Comparison of ENCODE assay signal across 13 mouse cellular contexts in genomic region chrX:77796916-77797315, GRCm38 (mm10). TPM values are rescaled to one million over a fixed set of nuclear protein-coding genes. Genes with fewer than 3 reads are reported as not detected.
DNase-seq lines count a peak whose midpoint lies in the region; ATAC-seq and TF ChIP-seq lines count a peak whose summit lies in the region.
"Had no signal": no experiment of that assay in that cellular context is flagged by ENCODE, and none has a peak within 500 bp of the region (broad histone marks: within the 10 kb centered on the region; RNA-seq: fewer than 3 reads in every experiment).

No protein-coding gene starts in this region.

- no peak overlapping the region for H3K27ac ChIP-seq in heart, embryonic 15.5 days
- H3K27ac ChIP-seq in heart, embryonic 10.5 days = no peak overlapping the region
- H3K27ac ChIP-seq in CH12.LX (ENCODE audit: insufficient read depth, low read depth) = peak overlapping the region; percentile 83; the same call in 1 of the 2 replicates
- H3K27ac ChIP-seq in forebrain, embryonic 15.5 days (replicated peaks) = no peak overlapping the region
- peak overlapping the region; percentile 75 for H3K27ac ChIP-seq in macrophage

- peaks cover 3% of the 10 kb centered on the region; the same call in 1 of the 2 replicates for H3K4me1 ChIP-seq in heart, embryonic 15.5 days (replicated peaks)
- 0 out of 2 replicates have a peak, but pooled peaks cover 5% of the 10 kb centered on the region for H3K4me1 ChIP-seq in heart, embryonic 10.5 days
- H3K4me1 ChIP-seq in CH12.LX (ENCODE audit: control insufficient read depth in 1 of 2, insufficient read depth in 2 of 2) = peaks cover 33 to 47% of the 10 kb centered on the region in 2 experiments
- peaks cover 16% of the 10 kb centered on the region for H3K4me1 ChIP-seq in forebrain, embryonic 15.5 days

- no peak for DNase-seq in heart, embryonic 10.5 days (ENCODE audit: low spot score)
- no peak for DNase-seq in CH12.LX (ENCODE audit: extremely low read depth)
- DNase-seq in adrenal gland, postnatal 36 days = no peak
- no peak for DNase-seq in adrenal gland, postnatal 25 days
- DNase-seq: cerebellum, postnatal 14 days; thymus, adult 2 months had no signal

- ATAC-seq in heart, embryonic 15.5 days (replicated peaks; ENCODE audit: insufficient number of reproducible peaks, insufficient read depth, low FRiP score, low read depth) = no peak
- no peak for ATAC-seq in forebrain, embryonic 15.5 days (replicated peaks)
- ATAC-seq in activated CD4-positive, CD25-positive, alpha-beta regulatory T cell, adult 4 months = no peak

- H3K27me3 ChIP-seq in heart, embryonic 15.5 days = no peaks in the 10 kb centered on the region
- H3K27me3 ChIP-seq in heart, embryonic 10.5 days (ENCODE audit: insufficient read depth, poor library complexity, severe bottlenecking) = no peaks in the 10 kb centered on the region
- H3K27me3 ChIP-seq in CH12.LX (replicated peaks) = no peaks in the 10 kb centered on the region
- no peaks in the 10 kb centered on the region for H3K27me3 ChIP-seq in forebrain, embryonic 15.5 days

- dilution Hi-C loops in CH12.LX (cut with MboI; ENCODE audit: extremely low pct_ligation_motif_present, extremely low pct_unique_long_range_greater_than_20kb, low sequenced_read_pairs) = no loop called here

- TF ChIP-seq EP300 in CH12.LX (IDR thresholded peaks at IDR 0.05; ENCODE audit: low read length) = no peak

- in situ Hi-C loops in CH12.LX (cut with MboI; ENCODE audit: low pct_ligation_motif_present, low pct_unique_long_range_greater_than_20kb, low sequenced_read_pairs) = loop anchor here (10.0 kb wide), 1 partner anchor 52 kb away; no protein-coding TSS in a partner anchor

- H3K4me3 ChIP-seq in heart, embryonic 15.5 days = no peak overlapping the region
- no peak overlapping the region; the same call in 1 of the 2 replicates for H3K4me3 ChIP-seq in heart, embryonic 10.5 days
- H3K4me3 ChIP-seq in CH12.LX (replicated peaks in 1 of 3; ENCODE audit: low read depth in 2 of 3, low read length in 2 of 3, poor library complexity in 1 of 3) (no peak overlapping the region), macrophage (ENCODE audit: inconsistent target) (no peak overlapping the region)
- peak overlapping the region; percentile 65 for H3K4me3 ChIP-seq in forebrain, embryonic 15.5 days

- H3K79me2 ChIP-seq in CH12.LX (replicated peaks; ENCODE audit: control insufficient read depth, extremely low read depth, insufficient read depth, poor library complexity, severe bottlenecking) (peaks cover 28% of the 10 kb centered on the region), macrophage (ENCODE audit: inconsistent target) (peaks cover 36% of the 10 kb centered on the region)

- no peaks in the 10 kb centered on the region for H3K9me3 ChIP-seq in heart, embryonic 15.5 days (replicated peaks)
- no peaks in the 10 kb centered on the region for H3K9me3 ChIP-seq in heart, embryonic 10.5 days
- H3K9me3 ChIP-seq in CH12.LX (replicated peaks; ENCODE audit: low read length) = no peaks in the 10 kb centered on the region
- H3K9me3 ChIP-seq in forebrain, embryonic 15.5 days = no peaks in the 10 kb centered on the region

- no peak for TF ChIP-seq POLR2A in CH12.LX (IDR thresholded peaks at IDR 0.05; ENCODE audit: low read depth, low read length)

- H3K4me2 ChIP-seq in heart, embryonic 15.5 days = peak overlapping the region; percentile 74
- peak overlapping the region; percentile 15; the same call in 1 of the 2 replicates for H3K4me2 ChIP-seq in CH12.LX (ENCODE audit: insufficient read depth, low read depth, poor library complexity, severe bottlenecking)
- peak overlapping the region; percentile 56 for H3K4me2 ChIP-seq in forebrain, embryonic 15.5 days (replicated peaks)

- peak in 1 of 2 experiments; percentile 39; a peak in 2 of 4 replicates for TF ChIP-seq CTCF in CH12.LX (conservative IDR thresholded peaks at IDR 0.05 in 1 of 2, IDR thresholded peaks at IDR 0.05 in 1 of 2; ENCODE audit: low read depth in 2 of 2, low read length in 2 of 2)

- no peak; the same call in 1 of the 2 replicates for TF ChIP-seq RAD21 in CH12.LX (IDR thresholded peaks at IDR 0.05; ENCODE audit: low read depth, low read length)

- 55% methylated on average over 1 of the region's 1 CpGs for WGBS in heart, embryonic 15.5 days
- WGBS in heart, embryonic 10.5 days = 58% methylated on average over 1 of the region's 1 CpGs
- WGBS in forebrain, embryonic 15.5 days = 66% methylated on average over 1 of the region's 1 CpGs
- WGBS in macrophage (ENCODE audit: missing documents) = 75% methylated on average over 1 of the region's 1 CpGs

- H3K36me3 ChIP-seq in heart, embryonic 15.5 days = no peaks in the 10 kb centered on the region
- H3K36me3 ChIP-seq in heart, embryonic 10.5 days = no peaks in the 10 kb centered on the region
- peaks cover 0 to 5% of the 10 kb centered on the region in 2 experiments for H3K36me3 ChIP-seq in CH12.LX (replicated peaks in 1 of 2; ENCODE audit: control insufficient read depth in 1 of 2, insufficient read depth in 1 of 2, low read length in 1 of 2)
- H3K36me3 ChIP-seq in forebrain, embryonic 15.5 days = no peaks in the 10 kb centered on the region
- no peaks in the 10 kb centered on the region for H3K36me3 ChIP-seq in macrophage (ENCODE audit: inconsistent target)

- no peak overlapping the region for H3K9ac ChIP-seq in heart, embryonic 15.5 days
- no peak overlapping the region for H3K9ac ChIP-seq in CH12.LX (ENCODE audit: insufficient read depth, low read depth)
- H3K9ac ChIP-seq in forebrain, embryonic 15.5 days (replicated peaks) = no peak overlapping the region

TF ChIP-seq in CH12.LX, 34 proteins besides CTCF, POLR2A, EP300 and RAD21:
- TF ChIP-seq IRF4 (IDR thresholded peaks at IDR 0.05; ENCODE audit: low read depth, low read length) (peak; percentile 23; the same call in 1 of the 2 replicates), MYC (IDR thresholded peaks at IDR 0.05; ENCODE audit: low read depth, low read length) (no peak), CHD2 (IDR thresholded peaks at IDR 0.05; ENCODE audit: low read length) (no peak), ETS1 (conservative IDR thresholded peaks at IDR 0.05; ENCODE audit: low read depth, low read length) (0 out of 2 replicates have a peak, but pooled peaks have one; percentile 13)

RNA-seq across cellular contexts. Expression of gene Prkx, which starts 0.8 kb away (rescaled TPM):
- 11.9 and 12.2 TPM in 2 replicates for polyA plus RNA-seq in heart, embryonic 15.5 days (2015; fragmentation: Nextera tagmentation; extraction: Ambion mirVana)
- polyA plus RNA-seq in heart, embryonic 10.5 days (2016; fragmentation: Nextera tagmentation; extraction: Ambion mirVana) = 9.4 and 9.8 TPM in 2 replicates
- total RNA-seq in CH12.LX (2012; rRNA removed) = 10.4 and 10.9 TPM in 2 replicates
- 11.5 and 13.0 TPM in 2 replicates for total RNA-seq in CH12.LX (2014; rRNA removed)
- polyA plus RNA-seq in CH12.LX (2012; ENCODE audit: insufficient read length, low read depth) = 12.0 and 15.2 TPM in 2 replicates
- polyA plus RNA-seq in forebrain, embryonic 15.5 days (2015; fragmentation: Nextera tagmentation; extraction: Ambion mirVana) = 36.0 and 36.2 TPM in 2 replicates
- total RNA-seq in macrophage (2018; cell fraction: chromatin; rRNA removed) = 100 to 1,000 TPM in 1 of 26 experiments, 10 to 100 TPM in 25; 38.4 to 119 (median 51.4) TPM
- 100 to 1,000 TPM in 1 of 26 experiments, 10 to 100 TPM in 25; 65.9 to 109 (median 80.6) TPM for total RNA-seq in macrophage (2018; cell fraction: cytosol; rRNA removed)
- 100 to 1,000 TPM in 5 of 26 experiments, 10 to 100 TPM in 21; 46.9 to 169 (median 71.8) TPM for total RNA-seq in macrophage (2018; cell fraction: nucleus; rRNA removed)
- 35.8 to 90.4 TPM (median 56.3 TPM) in 3 replicates for polyA plus RNA-seq in macrophage (2018)
- total RNA-seq in adrenal gland, postnatal 36 days (2021) = 10 to 100 TPM; 15.3 to 19.0 TPM
- polyA plus RNA-seq in activated CD4-positive, CD25-positive, alpha-beta regulatory T cell, adult 4 months (2017; shearing (Covaris generic)) = 10 to 100 TPM; 32.3 to 40.0 TPM
- total RNA-seq in adrenal gland, postnatal 25 days (2021) = 12.6 and 15.1 TPM in 2 replicates

RNA-seq across cellular contexts. Expression of gene Pbsn, which starts 56.5 kb away (rescaled TPM):
- not detected in 2 replicates for polyA plus RNA-seq in heart, embryonic 15.5 days (2015; fragmentation: Nextera tagmentation; extraction: Ambion mirVana)
- polyA plus RNA-seq in heart, embryonic 10.5 days (2016; fragmentation: Nextera tagmentation; extraction: Ambion mirVana) = not detected in 2 replicates
- total RNA-seq in CH12.LX (2012; rRNA removed) (not detected in 2 replicates), CH12.LX (2014; rRNA removed) (not detected in 2 replicates)
- polyA plus RNA-seq in CH12.LX (2012; ENCODE audit: insufficient read length, low read depth) (not detected in 2 replicates), macrophage (2018) (not detected in 3 replicates)
- not detected in 2 replicates for polyA plus RNA-seq in forebrain, embryonic 15.5 days (2015; fragmentation: Nextera tagmentation; extraction: Ambion mirVana)
- total RNA-seq in macrophage (2018; cell fraction: chromatin; rRNA removed) = not detected
- total RNA-seq in macrophage (2018; cell fraction: cytosol; rRNA removed) = not detected
- total RNA-seq in macrophage (2018; cell fraction: nucleus; rRNA removed) = not detected
- not detected for total RNA-seq in adrenal gland, postnatal 36 days (2021)
- polyA plus RNA-seq in activated CD4-positive, CD25-positive, alpha-beta regulatory T cell, adult 4 months (2017; shearing (Covaris generic)) = not detected
- total RNA-seq in adrenal gland, postnatal 25 days (2021) = not detected in 2 replicates
- total RNA-seq: left cerebral cortex, postnatal 10 days; neutrophil, adult 5-6 weeks had no signal
- polyA plus RNA-seq: gonadal fat pad, adult 2 months; thymus, adult 2 months had no signal

Comparison
In these comparisons a context has a peak if more than half of its experiments do, and no peak if none do; other contexts are left out.
1. H3K27ac ChIP-seq: peak in CH12.LX (single experiment) and macrophage (single experiment); none in heart, embryonic 15.5 days (single experiment), heart, embryonic 10.5 days (single experiment) and forebrain, embryonic 15.5 days (single experiment).
2. H3K4me2 ChIP-seq: peak in every context shown above with its lines; median percentile 74 in heart, embryonic 15.5 days; 56 in forebrain, embryonic 15.5 days; 15 in CH12.LX.